Mouse (Mus musculus) T-helper 17 cell (primary cell): Measurements from ENCODE around the gene She.
"Not testable (repeated sequence)": the region's sequence is repeated elsewhere in the genome, so short reads cannot be mapped to it uniquely, and the experiment has no call there.

Experiments used
- in situ Hi-C, 2 experiments: fragments of 300-600 bp; cut with MboI, MseI; formaldehyde crosslinking; loops; 1 replicate in 1 of 2; 2 replicates in 1 of 2; pipeline ENCODE4 v1.15.1; 2025; ENCODE audit warnings: high pct_unique_total_duplicates in 2 of 2

Gene She

DNA sequence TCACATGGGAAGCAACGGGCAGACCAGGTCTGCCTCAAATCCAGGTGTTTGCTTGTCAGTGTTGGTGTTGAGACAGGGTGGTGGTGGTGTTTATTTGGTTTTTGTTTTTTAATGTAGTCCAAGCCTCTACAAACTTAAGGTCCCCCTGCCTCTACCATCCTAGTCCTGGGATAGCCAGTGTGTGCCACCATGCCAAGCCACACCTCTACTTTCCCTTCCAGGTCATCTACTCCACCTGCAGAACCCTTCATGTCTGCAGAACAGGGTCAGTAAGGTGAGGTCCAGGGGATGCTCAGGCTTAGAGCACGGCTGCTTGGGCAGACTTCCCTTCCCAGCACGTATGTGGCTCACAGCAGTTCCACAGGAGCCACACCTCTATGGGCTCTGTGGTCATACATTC lies 29.2 kb downstream of the She start:
- in situ Hi-C loops, result no loop called here

DNA sequence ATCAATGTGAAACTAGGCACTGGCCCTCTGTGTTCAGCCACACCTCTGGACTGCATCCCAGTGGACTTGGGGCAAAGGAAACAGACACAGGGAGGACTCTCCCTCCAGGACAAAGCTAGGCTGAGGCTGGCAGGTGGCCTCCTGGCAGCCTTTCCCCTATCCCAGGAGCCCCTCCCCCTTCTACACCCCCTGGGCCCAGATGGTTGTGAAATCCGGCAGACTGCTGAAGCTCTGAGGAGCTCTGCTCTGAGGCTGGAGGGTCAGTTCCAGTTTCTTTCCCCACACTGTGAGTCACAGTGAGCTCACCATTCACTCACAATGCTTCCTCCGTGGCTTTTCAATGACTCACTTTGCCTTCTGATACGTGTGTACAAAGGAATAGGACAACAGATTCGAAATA lies 29.9 kb downstream of the She start:
- in situ Hi-C loops, result no loop called here

DNA sequence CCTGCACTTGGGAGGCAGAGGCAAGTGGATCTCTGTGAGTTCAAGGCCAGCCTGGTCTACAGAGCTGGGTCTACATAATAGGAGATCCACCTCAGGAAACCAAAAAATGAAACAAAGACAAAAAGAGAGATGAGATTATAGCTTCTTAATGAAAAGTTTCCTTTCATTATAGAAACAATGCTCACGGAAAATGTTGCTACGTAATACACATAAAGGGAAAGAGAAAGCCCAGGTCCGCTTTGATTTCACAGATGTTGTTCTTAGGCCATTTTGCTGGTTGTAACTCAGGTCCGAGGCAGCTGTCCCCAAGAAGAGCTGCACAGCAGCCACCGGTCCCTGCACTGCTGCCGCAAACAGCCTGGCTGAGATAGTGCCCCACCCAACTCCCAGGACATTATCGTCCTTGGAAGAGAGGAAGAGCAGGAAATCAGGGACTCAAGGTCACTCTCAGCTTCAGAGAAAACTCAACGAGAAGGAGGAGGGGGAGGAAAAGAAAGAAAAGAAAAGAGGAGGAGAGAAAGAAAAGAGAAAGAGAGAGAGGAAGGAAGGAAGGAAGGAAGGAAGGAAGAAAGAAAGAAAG lies 31.1 kb downstream of the She start:
- in situ Hi-C loops, result no loop called here

DNA sequence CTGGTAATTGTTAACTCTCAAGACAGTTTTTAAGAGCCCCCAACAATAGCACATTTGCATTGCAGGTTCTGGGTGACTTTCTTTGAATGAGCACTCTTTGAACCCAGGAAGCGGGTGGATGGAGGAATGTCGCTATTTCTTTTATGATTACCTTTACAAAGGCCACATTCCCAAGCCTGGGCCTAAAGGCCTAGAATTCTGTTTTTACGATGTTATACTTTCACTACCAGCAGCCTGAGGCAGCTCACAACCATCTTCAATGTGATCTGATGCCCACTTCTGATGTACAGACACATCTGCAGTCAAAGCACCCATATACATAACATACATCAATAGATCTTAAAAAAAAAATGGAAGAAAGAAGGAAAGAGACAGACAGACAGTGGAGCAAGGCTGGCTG lies 32.1 kb downstream of the She start:
- in situ Hi-C loops, result not testable (repeated sequence)

DNA sequence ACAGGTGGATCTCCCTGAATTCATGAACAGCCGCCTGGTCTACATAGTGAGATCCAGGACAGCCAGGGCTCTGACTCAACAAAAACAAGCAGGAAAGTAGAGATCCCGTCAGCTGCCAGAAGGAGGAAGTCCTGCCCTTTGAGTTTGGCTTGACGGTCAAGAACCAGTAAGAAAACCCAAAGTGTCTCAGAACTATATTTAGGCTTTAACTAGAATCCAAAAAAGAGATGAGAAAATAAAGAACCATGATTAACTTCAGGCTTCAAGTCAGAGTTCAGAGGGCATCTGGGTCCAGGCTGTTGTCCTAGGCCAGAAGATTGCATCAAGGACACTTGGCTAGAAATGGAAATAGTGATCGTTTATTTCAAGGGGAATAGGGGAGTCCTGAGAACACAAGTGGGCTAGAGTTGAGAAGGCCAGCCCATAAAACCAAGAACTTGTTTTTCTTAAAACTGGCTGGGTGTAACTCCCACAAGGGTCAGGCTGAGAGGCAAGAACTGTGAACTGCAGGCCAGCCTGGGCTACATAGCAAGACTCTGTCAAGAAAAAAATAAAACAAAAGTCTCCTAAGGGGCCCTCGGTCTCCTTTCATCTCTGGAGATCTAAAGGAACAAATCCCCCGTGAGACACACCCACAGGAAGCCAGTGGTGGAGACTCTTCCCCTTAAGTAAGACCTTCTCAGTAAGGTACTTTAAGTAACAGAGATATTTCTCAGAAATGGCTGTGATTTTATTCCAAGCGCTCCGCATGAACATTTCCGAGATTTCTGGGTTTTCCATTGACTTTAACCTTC lies 32.7 kb downstream of the She start:
- in situ Hi-C loops, result no loop called here

DNA sequence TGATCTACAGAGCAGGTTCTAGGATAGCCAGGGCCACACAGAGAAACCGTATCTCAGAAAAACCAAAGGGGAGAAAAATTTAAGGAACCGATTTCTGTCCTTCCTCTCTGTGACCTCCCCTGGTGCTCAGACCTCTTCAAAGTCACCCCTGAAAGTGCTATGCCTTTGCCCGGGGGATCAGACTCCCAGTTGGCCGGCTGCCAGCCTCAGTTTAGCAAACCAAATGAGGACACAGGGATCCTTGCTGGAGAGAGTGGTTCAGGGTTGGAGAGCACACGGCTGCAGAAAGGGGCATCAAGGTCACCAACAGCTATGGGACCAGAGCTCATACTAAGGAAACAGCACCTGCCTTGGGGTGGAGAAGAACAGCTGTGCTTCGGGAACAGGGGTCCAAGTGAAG lies 33.9 kb downstream of the She start:
- in situ Hi-C loops, result no loop called here

DNA sequence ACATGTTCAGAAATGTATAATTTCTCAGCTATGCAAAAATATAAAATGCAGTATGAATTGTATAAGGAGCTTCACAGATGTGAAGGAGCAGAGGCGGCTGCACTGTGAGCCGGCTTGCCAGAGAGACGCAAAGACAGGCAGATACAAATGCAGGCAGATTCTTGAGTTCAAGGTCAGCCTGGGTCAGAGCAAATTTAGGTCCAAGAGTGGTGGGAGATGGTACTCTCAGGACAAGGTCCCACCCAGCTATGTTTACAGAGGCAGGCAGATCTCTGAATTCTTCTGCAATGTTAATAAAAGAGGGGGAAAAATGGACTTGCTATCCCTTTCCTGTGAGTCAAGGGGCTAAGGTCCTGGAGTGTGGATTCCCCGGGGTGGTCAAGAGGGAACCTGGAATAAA lies 34.6 kb downstream of the She start:
- in situ Hi-C loops, result no loop called here

DNA sequence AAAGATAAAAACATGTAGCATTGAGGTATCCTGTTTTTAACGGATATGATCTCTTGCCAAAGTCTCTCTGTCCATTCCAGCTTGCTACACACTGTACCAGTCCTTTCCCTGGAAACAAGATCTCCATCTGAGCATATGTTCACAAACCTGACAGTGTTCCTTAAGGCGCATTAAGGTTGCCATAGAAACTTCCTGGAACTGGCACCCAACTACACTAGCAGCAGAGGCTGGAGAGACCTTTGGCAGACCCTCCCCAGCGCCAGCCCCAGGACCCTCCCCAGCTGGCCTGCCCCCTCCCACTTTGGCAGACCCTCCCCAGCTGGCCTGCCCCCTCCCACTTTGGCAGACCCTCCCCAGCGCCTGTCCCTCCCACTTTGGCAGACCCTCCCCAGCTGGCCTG lies 36.5 kb downstream of the She start:
- in situ Hi-C loops, result no loop called here

DNA sequence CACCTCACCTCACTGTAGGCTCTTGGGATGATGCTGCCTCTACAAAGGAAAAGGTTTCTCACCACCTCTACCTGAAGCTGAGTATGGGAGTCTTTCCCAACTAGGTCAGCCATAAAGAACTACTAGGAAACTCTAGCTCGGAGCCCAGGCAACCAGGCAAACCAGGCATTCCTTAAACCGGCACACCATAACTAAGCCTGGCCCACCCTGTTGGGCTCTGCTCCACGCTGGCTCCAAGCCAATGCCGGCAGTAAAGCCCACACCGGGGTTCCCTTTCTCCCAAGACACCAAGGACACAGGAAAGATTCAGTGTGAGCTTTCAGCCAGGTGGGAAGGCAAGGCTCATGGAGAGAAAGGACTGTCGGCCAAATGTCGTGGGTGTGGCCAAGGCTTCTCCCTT lies 37.2 kb downstream of the She start:
- in situ Hi-C loops, result no loop called here

DNA sequence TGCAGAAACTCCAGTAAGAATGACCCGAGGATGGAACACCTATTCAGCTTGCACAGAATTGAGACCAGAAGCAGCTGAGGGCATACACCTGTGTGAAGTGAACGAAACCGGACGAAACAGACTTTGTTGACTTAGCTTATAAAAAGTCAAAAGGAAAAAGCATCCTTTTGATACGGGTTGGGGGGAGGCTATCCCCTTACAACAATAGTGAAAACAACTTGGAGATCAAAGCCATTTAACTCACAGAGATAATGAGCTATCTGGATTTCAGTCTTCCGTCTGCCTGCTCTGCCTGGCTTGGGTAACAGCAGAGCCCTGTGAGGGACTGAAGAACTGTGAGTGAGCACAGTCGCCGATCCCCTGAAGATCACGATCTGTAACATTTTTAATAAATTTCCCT lies 37.8 kb downstream of the She start:
- in situ Hi-C loops, result no loop called here

DNA sequence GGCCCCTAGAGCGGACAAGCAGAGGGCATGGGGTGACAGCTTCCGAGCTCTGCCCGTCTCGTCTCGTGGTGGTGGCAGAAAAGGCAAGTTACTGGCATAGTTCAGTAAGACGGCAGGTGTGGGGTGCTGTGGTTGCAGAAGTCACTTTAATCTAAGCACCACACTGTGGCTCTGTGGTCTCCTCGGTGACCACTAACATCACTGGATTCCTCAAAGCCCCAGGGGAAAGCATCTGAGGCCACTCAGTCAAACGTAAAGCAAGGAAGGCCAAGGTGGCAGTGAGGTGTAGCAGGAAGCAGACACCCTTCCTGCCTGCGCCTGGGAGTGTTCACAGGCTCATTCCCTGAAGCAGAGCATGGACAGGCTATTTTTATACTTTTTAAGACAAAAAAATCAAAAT lies 38.4 kb downstream of the She start:
- in situ Hi-C loops, result no loop called here

DNA sequence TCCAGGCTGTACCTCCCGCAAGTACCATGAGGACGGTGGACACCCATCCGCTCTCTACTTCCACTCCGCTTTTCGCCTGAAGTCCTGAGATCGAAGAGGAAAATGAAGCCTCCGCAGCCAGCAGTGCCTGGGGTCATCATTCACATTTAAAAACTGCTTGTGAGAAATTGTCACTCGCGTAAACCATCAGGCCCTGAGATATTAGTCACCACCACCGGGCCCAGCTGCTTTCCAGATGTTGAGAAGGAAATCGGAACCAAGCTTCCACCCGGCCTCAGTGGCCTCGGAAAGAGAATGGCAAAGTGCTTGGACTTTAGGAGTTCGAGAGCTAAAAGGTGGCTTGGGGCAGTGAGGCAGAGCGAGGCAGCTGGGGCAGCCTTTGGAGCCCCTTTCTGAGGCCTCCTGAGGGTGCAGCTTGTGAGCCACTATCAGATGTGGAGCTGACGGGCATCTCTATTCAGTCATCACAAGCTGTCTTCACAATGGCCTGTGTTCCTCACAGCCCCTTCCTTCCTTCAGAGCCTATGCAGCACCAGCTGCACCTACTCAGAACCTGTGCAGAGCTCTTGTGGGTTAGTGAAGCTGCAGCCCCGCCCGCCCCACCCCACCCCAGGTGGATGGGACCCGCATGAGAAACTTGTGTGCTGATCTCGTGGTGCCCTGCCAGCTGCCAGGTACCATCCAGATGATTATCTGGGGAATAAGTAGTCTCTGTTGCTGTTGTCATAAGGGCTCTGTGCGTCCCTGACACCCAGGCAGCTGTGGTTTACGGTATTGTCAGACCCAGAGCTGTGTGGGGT lies 39.5 kb downstream of the She start:
- in situ Hi-C loops, result loop anchor here (5.0 kb wide), 1 partner anchor 37 kb away; no protein-coding TSS in a partner anchor

DNA sequence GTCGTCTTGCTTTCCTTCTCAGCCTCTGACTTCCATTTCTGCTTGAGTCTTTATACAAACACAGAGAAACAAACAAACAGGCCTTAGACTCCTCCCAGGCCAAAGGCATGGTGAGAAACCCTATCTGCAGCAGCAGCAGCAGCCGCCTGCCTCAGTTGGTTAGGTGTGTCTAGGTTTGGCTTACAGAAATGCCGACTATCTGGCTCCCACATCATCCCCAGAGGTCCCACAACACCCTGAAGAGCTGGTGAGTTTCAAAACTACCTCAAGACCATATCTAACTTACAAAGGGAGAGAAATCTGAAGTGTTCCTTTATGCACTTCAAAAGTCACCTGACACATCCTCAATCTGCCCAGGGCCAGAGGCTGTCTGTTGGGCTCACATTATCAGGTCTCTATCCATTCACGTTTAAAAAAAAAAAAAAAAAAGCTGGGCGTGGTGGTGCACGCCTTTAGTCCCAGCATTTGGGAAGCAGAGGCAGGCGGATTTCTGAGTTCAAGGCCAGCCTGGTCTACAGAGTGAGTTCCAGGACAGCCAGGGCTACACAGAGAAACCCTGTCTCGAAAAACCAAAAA lies 40.3 kb downstream of the She start:
- in situ Hi-C loops, result loop anchor here (5.0 kb wide), 1 partner anchor 36 kb away; no protein-coding TSS in a partner anchor

DNA sequence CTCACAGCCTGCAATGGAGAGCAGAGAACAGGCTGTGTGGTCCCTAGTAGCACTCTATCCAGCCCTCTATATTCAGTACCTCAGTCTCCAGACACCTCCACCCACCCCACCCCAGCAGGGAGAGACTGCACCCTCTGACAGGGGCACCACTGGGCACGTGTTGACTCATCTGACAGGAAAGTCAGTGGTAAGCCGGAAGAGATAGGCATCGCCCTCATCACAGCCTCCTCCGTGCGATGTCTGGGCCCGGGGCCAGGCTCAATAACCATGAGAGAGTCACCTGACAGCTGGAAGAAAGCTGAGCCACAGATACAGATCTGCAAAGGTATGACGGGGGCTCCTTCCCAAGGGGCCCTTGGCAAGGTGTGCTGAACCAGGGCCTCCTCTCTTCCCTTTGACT lies 41.0 kb downstream of the She start:
- in situ Hi-C loops, result loop anchor here (5.0 kb wide), 1 partner anchor 35 kb away; no protein-coding TSS in a partner anchor

DNA sequence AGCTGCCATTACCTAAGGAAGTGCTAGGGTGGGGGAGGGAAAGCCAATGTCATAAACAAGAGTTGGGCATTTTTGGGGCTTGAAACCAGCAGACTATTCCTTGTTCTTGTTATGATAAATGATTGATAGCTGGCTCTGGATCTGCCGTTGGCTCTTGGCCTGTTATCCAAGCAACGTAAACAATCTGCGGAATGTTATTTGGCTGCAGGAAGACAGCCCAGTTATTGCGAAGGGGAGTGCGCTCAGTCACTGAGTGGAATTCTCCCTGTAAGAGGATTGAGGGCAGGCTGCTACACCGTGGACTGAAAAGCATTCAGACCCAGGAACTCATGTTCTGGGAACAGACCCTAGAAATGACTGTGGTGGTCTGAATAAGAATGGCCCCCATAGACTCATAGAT lies 41.5 kb downstream of the She start:
- in situ Hi-C loops, result loop anchor here (5.0 kb wide), 1 partner anchor 35 kb away; no protein-coding TSS in a partner anchor

DNA sequence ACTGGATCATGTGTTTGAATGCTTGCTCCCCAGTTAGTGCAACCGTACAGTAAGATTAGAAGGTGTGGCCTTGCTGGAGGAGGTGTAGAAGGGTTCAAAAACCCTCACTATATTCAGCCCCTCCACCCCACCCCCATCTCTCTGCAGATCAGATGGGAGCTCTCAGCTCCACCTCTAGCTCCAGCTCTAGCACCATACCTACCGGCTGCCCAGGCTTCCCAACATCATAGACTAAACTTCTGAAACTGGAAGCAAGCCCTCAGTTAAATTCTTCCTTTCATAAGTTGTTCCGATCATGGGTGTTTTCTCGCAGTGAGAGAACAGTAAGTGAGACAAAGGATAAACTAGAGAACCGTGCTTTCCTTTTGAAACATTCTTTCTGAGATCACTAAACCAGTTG lies 42.9 kb downstream of the She start:
- in situ Hi-C loops, result loop anchor here (5.0 kb wide), 1 partner anchor 33 kb away; no protein-coding TSS in a partner anchor

DNA sequence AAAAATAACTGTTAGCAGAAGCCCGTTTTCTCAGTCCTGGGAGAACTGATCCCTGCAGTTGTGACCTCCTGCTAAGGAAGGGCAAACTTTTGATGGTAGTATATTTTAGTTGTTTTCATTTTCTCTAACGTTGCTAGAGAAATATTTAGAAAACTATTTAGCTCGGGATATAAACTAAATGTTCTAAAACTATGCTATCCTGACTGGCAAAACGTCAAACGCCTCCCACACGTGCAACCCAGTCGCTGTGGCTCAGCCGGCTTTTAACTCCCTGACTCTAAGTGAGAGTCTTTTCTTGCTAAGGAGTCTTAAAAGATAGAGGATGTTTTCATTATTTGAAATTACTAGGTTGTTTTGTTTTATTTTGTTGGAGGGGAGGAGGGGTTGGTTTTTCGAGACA lies 43.9 kb downstream of the She start:
- in situ Hi-C loops, result no loop called here

DNA sequence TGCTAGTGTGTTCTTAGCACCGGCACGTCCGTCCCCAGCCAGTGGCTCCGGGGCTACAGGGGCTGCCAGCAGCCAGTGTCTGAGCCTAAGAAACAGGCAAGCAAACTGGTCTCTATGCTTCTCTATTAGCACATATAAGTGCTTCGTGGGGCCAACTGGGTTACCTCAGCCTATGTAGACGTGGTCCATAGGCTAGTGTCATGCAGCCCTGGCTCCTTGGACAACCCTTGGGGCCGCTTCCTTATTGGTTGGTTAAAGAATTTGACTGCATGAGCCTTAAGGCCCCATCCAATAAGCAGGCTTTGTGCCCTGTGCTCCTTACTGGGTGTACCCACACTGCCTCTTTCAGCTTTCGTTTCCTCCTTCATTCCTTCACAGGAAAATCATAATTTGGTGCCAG lies 44.6 kb downstream of the She start:
- in situ Hi-C loops, result no loop called here

DNA sequence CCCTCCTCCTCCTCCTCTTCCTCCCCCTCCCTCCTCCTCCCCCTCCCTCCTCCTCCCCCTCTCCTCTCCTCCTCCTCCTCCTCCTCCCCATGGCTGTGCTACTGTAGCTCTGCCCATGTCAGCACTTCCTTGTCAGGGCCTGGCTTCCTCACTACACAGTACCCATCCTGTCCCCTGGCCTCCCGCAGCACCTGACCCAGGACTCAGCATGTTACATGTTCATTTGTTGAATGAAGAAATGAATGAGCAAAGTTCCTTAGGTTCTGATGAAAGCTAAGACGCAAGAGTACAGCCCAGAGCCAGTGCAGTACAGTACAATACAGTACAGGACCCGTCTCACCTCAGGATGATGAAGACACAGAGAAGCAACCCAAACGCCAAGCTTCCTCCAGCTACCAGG lies 45.3 kb downstream of the She start:
- in situ Hi-C loops, result no loop called here

DNA sequence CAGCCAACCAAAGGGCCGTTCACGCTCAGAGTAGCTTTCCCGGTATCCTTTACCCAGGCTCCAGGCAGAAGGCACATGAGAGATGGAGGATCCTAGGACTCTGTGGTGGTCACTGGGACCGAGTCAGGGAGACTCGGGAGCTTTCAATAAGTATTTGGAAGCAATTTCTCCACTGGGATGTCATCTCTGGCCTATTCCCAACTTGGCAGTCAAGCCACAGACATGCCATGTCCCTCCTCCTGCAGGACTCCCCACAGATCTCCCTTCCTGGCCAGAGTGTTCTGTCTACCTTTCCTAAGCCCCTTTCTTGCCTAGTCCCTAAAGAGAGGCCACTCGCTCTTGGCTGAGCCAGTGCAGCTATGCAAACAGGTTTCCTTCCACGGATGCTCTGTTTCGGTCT lies 46.0 kb downstream of the She start:
- in situ Hi-C loops, result no loop called here

DNA sequence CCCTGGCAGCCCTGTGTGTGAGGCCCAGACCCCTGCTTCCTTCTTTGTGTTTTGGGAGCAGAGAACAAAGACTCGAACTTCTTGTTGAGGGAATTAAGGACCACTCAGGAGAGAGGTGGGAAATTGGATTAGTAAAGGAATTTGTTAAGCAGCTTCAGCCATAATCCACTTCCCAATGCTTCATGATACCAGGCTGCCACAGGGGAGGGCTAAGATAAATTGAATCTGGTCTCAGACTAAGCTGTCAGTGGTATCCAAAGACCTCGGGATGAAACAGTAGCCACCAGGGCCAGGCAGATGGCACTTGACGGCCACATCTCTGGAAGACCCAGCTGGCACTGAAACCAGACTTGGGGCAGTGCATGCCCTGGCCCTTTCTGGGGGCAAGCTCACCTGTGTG lies 47.3 kb downstream of the She start:
- in situ Hi-C loops, result no loop called here

DNA sequence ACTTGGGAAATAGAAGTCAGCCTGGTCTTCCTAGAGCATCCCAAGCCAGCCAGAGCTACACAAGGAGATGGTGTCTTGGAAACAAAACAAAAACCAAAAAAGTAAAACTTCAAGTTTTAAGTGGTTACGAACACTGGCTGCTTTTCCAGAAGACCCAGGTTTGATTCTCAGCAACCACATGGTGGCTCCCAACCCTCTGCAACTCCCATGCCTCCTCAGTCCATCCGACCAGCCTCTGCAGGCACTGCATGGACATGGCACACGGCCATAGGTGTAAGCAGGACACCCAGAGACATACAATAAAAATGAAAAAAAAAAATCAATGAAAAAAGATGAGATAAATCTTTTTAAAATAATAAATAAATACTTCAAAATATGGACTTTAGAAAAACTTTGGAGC lies 48.2 kb downstream of the She start:
- in situ Hi-C loops, result no loop called here
